ENCODE assay signal across 8 mouse cellular contexts in genomic region chr4:139351931-139352711, GRCm38 (mm10). TPM values are rescaled to one million over a fixed set of nuclear protein-coding genes. Genes with fewer than 3 reads are reported as not detected.
A peak's percentile ranks its signal among the peaks of the same experiment; 100 is the strongest.
DNase-seq lines count a peak whose midpoint lies in the region; ATAC-seq and TF ChIP-seq lines count a peak whose summit lies in the region.

Gene Mrto4 (minus strand): TSS chr4:139352576.
Gene Emc1 (plus strand): TSS chr4:139352587.
Gene Ubr4 (plus strand): TSS chr4:139352609.

- no peaks in the 10 kb centered on the region for H3K9me3 ChIP-seq in embryonic facial prominence, embryonic 14.5 days (ENCODE audit: control insufficient read depth, low read length)
- H3K9me3 ChIP-seq in limb, embryonic 12.5 days, result no peaks in the 10 kb centered on the region
- H3K9me3 ChIP-seq in midbrain, embryonic 14.5 days (ENCODE audit: control insufficient read depth, low read length), result no peaks in the 10 kb centered on the region

- peaks cover 5% of the 10 kb centered on the region; the same call in 1 of the 2 replicates for H3K79me2 ChIP-seq in heart, adult 2 months (replicated peaks; ENCODE audit: control insufficient read depth, insufficient read depth, low read length)

- TF ChIP-seq EP300 in heart, adult 2 months (IDR thresholded peaks at IDR 0.05; ENCODE audit: insufficient read depth, low read depth, low read length), result no peak

- H3K27me3 ChIP-seq in embryonic facial prominence, embryonic 14.5 days (replicated peaks; ENCODE audit: control insufficient read depth, insufficient read depth, low read length), result no peaks in the 10 kb centered on the region
- no peaks in the 10 kb centered on the region for H3K27me3 ChIP-seq in heart, adult 2 months (ENCODE audit: control insufficient read depth, insufficient read depth, low read length)
- no peaks in the 10 kb centered on the region for H3K27me3 ChIP-seq in limb, embryonic 12.5 days
- no peaks in the 10 kb centered on the region for H3K27me3 ChIP-seq in midbrain, embryonic 14.5 days (ENCODE audit: control insufficient read depth, insufficient read depth, low read length)

- peak; percentile 96 for ATAC-seq in embryonic facial prominence, embryonic 14.5 days (ENCODE audit: low read depth)
- peak; percentile 91 for ATAC-seq in limb, embryonic 12.5 days (ENCODE audit: insufficient number of reproducible peaks, insufficient read depth, low FRiP score, low TSS enrichment, low read depth)
- peak; percentile 94 for ATAC-seq in midbrain, embryonic 14.5 days (ENCODE audit: low FRiP score, low TSS enrichment)

- H3K4me3 ChIP-seq in bone marrow, adult 2 months (replicated peaks; ENCODE audit: control insufficient read depth, low read depth, low read length), result peak within 1 kb of the TSS; percentile 95
- H3K4me3 ChIP-seq in embryonic facial prominence, embryonic 14.5 days (ENCODE audit: low read depth, low read length), result peak within 1 kb of the TSS; percentile 68
- peak within 1 kb of the TSS; percentile 57 for H3K4me3 ChIP-seq in heart, adult 2 months
- peak within 1 kb of the TSS; percentile 80 for H3K4me3 ChIP-seq in limb, embryonic 12.5 days (replicated peaks)
- peak within 1 kb of the TSS; percentile 67 for H3K4me3 ChIP-seq in midbrain, embryonic 14.5 days (replicated peaks; ENCODE audit: low read depth, low read length)

- H3K27ac ChIP-seq in bone marrow, adult 2 months (ENCODE audit: control insufficient read depth, insufficient read depth, low read depth, low read length, poor library complexity), result peak within 1 kb of the TSS; percentile 99
- H3K27ac ChIP-seq in embryonic facial prominence, embryonic 14.5 days (replicated peaks; ENCODE audit: low read depth, low read length), result peak within 1 kb of the TSS; percentile 89
- H3K27ac ChIP-seq in heart, adult 2 months, result peak within 1 kb of the TSS; percentile 99
- peak within 1 kb of the TSS; percentile 95 for H3K27ac ChIP-seq in limb, embryonic 12.5 days
- H3K27ac ChIP-seq in midbrain, embryonic 14.5 days (replicated peaks; ENCODE audit: low read depth, low read length), result peak within 1 kb of the TSS; percentile 96

- peak within 1 kb of the TSS; percentile 63 for H3K4me2 ChIP-seq in embryonic facial prominence, embryonic 14.5 days (ENCODE audit: low read depth, low read length)
- peak within 1 kb of the TSS; percentile 99 for H3K4me2 ChIP-seq in limb, embryonic 12.5 days
- peak within 1 kb of the TSS; percentile 89 for H3K4me2 ChIP-seq in midbrain, embryonic 14.5 days (ENCODE audit: low read length)

- DNase-seq in 416B (ENCODE audit: low read depth), result peak; percentile 83
- DNase-seq in embryonic facial prominence, embryonic 14.5 days (ENCODE audit: low spot score), result peak; percentile 91
- peak; percentile 90 to 91 for DNase-seq in heart, adult 2 months
- peak; percentile 77 to 84 for DNase-seq in kidney, adult 8-10 months
- peak; percentile 91 for DNase-seq in midbrain, embryonic 14.5 days
- DNase-seq in spleen, adult 12 weeks (ENCODE audit: low spot score), result peak; percentile 83

- peak within 1 kb of the TSS; percentile 82 for H3K9ac ChIP-seq in embryonic facial prominence, embryonic 14.5 days (ENCODE audit: low read depth, low read length)
- peak within 1 kb of the TSS; percentile 88 for H3K9ac ChIP-seq in heart, adult 2 months (ENCODE audit: low read depth, low read length)
- H3K9ac ChIP-seq in limb, embryonic 12.5 days (replicated peaks), result peak within 1 kb of the TSS; percentile 88
- H3K9ac ChIP-seq in midbrain, embryonic 14.5 days (replicated peaks; ENCODE audit: low read length), result peak within 1 kb of the TSS; percentile 87

- peak; percentile 56; the same call in 1 of the 2 replicates for TF ChIP-seq POLR2A in bone marrow, adult 2 months (IDR thresholded peaks at IDR 0.05; ENCODE audit: borderline replicate concordance, control insufficient read depth, low read depth, low read length)
- TF ChIP-seq POLR2A in heart, adult 2 months (IDR thresholded peaks at IDR 0.05; ENCODE audit: insufficient read depth, low read depth, low read length), result peak; percentile 70

- H3K36me3 ChIP-seq in embryonic facial prominence, embryonic 14.5 days (ENCODE audit: control insufficient read depth, insufficient read depth, low read length), result peaks cover 49% of the 10 kb centered on the region
- H3K36me3 ChIP-seq in heart, adult 2 months (ENCODE audit: control insufficient read depth, insufficient read depth, low read length), result no peaks in the 10 kb centered on the region
- peaks cover 62% of the 10 kb centered on the region for H3K36me3 ChIP-seq in limb, embryonic 12.5 days
- H3K36me3 ChIP-seq in midbrain, embryonic 14.5 days (ENCODE audit: control insufficient read depth, insufficient read depth, low read length), result peaks cover 55% of the 10 kb centered on the region

- under 1% methylated on average over 64 of the region's 64 CpGs for WGBS in bone marrow, adult 2 months
- under 1% methylated on average over 46 of the region's 64 CpGs for WGBS in embryonic facial prominence, embryonic 14.5 days
- WGBS in heart, adult 2 months, result under 1% methylated on average over 64 of the region's 64 CpGs
- WGBS in limb, embryonic 12.5 days, result under 1% methylated on average over 64 of the region's 64 CpGs
- under 1% methylated on average over 64 of the region's 64 CpGs for WGBS in midbrain, embryonic 14.5 days

- H3K4me1 ChIP-seq in bone marrow, adult 2 months (ENCODE audit: control insufficient read depth, insufficient read depth, low read length), result peaks cover 5% of the 10 kb centered on the region
- peaks cover 9% of the 10 kb centered on the region for H3K4me1 ChIP-seq in embryonic facial prominence, embryonic 14.5 days (ENCODE audit: control insufficient read depth, insufficient read depth, low read length)
- H3K4me1 ChIP-seq in heart, adult 2 months (ENCODE audit: control insufficient read depth, insufficient read depth, low read length), result peaks cover 8% of the 10 kb centered on the region
- H3K4me1 ChIP-seq in limb, embryonic 12.5 days (replicated peaks), result peaks cover 22% of the 10 kb centered on the region
- H3K4me1 ChIP-seq in midbrain, embryonic 14.5 days (ENCODE audit: control insufficient read depth, insufficient read depth, low read length), result peaks cover 14% of the 10 kb centered on the region

- no peak for TF ChIP-seq CTCF in bone marrow, adult 2 months (IDR thresholded peaks at IDR 0.05; ENCODE audit: control insufficient read depth, insufficient read depth, low read length)
- TF ChIP-seq CTCF in heart, adult 2 months (IDR thresholded peaks at IDR 0.05), result no peak

- intact Hi-C loops in heart, adult 2 months (cut with DNase I), result loop anchor here (1.0 kb wide), 1 partner anchor 28 kb away; no protein-coding TSS in a partner anchor

RNA-seq across cellular contexts. Expression of gene Mrto4, which starts in this region (rescaled TPM):
- 64.0 and 64.4 TPM in 2 replicates for polyA plus RNA-seq in bone marrow, adult 2 months (2011; ENCODE audit: insufficient read depth, insufficient read length, low replicate concordance, missing spikeins)
- polyA plus RNA-seq in embryonic facial prominence, embryonic 14.5 days (2014; fragmentation: Nextera tagmentation; extraction: Ambion mirVana), result 92.5 and 99.5 TPM in 2 replicates
- 10 to 100 TPM; 27.1 to 31.3 TPM for total RNA-seq in heart, adult 2 months (2021)
- polyA plus RNA-seq in heart, adult 2 months (2012; rRNA removed), result 16.5 TPM in 2 replicates
- 132 and 139 TPM in 2 replicates for polyA plus RNA-seq in limb, embryonic 12.5 days (2016; fragmentation: Nextera tagmentation; extraction: Ambion mirVana)
- 76.5 and 81.1 TPM in 2 replicates for polyA plus RNA-seq in midbrain, embryonic 14.5 days (2014; fragmentation: Nextera tagmentation; extraction: Ambion mirVana)

RNA-seq across cellular contexts. Expression of gene Emc1, which starts in this region (rescaled TPM):
- 15.4 and 18.7 TPM in 2 replicates for polyA plus RNA-seq in bone marrow, adult 2 months (2011; ENCODE audit: insufficient read depth, insufficient read length, low replicate concordance, missing spikeins)
- polyA plus RNA-seq in embryonic facial prominence, embryonic 14.5 days (2014; fragmentation: Nextera tagmentation; extraction: Ambion mirVana), result 14.1 and 15.3 TPM in 2 replicates
- total RNA-seq in heart, adult 2 months (2021), result 10 to 100 TPM; 45.5 to 47.4 TPM
- 47.5 and 57.6 TPM in 2 replicates for polyA plus RNA-seq in heart, adult 2 months (2012; rRNA removed)
- polyA plus RNA-seq in limb, embryonic 12.5 days (2016; fragmentation: Nextera tagmentation; extraction: Ambion mirVana), result 29.4 and 30.5 TPM in 2 replicates
- polyA plus RNA-seq in midbrain, embryonic 14.5 days (2014; fragmentation: Nextera tagmentation; extraction: Ambion mirVana), result 33.5 and 35.2 TPM in 2 replicates

RNA-seq across cellular contexts. Expression of gene Ubr4, which starts in this region (rescaled TPM):
- 31.7 and 52.8 TPM in 2 replicates for polyA plus RNA-seq in bone marrow, adult 2 months (2011; ENCODE audit: insufficient read depth, insufficient read length, low replicate concordance, missing spikeins)
- 72.4 and 77.5 TPM in 2 replicates for polyA plus RNA-seq in embryonic facial prominence, embryonic 14.5 days (2014; fragmentation: Nextera tagmentation; extraction: Ambion mirVana)
- total RNA-seq in heart, adult 2 months (2021), result 100 to 1,000 TPM in 1 of 2 experiments, 10 to 100 TPM in 1; 90.0 to 109 TPM
- polyA plus RNA-seq in heart, adult 2 months (2012; rRNA removed), result 107 and 123 TPM in 2 replicates
- 68.6 and 70.6 TPM in 2 replicates for polyA plus RNA-seq in limb, embryonic 12.5 days (2016; fragmentation: Nextera tagmentation; extraction: Ambion mirVana)
- polyA plus RNA-seq in midbrain, embryonic 14.5 days (2014; fragmentation: Nextera tagmentation; extraction: Ambion mirVana), result 83.3 and 97.3 TPM in 2 replicates

Comparison
In these comparisons a context has a peak if more than half of its experiments do, and no peak if none do; other contexts are left out.
1. Peak in every context shown above with its lines: DNase-seq, ATAC-seq, H3K4me3 ChIP-seq and H3K27ac ChIP-seq.